10 mouse cellular contexts compared by ENCODE assay signal in the genomic region with DNA sequence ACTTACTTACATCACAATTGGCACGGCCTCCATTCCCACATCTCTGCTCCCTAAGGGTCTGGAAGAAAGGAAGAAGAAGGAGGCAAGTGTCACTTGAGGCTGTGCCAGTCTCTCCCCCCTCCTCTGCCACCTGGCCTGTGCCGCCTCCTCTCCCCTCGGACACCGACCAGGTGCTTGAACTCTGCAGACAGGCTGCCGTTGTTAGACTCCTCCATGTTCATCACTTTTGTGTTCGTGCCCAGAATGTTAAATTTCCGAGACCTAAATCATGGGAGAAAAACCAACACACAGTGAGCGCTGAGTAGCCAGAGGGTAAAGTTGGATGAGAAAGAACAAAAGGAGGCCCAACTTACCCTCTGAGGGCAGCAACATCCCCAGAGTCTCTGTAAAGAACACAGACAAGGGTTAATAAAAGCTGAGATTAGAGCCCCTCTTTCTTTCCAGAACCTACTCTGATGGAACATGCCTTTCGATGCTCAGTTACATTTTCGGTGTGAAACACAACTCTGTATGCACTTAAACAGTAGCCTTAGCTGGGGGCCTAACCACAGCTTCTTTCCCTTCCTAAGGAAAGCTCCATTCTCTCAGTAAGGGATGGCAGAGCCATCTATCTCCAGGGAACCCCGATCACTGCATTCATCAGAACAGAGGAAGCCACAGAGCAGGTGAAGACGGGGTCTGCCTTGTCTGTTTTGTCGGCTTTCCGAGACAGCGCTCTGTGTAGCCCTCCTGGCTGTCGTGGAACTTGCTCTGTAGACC. TPM values are rescaled to one million over a fixed set of nuclear protein-coding genes. Genes with fewer than 3 reads are reported as not detected.
DNase-seq lines count a peak whose midpoint lies in the region; ATAC-seq lines count a peak whose summit lies in the region.
"Had no signal": no experiment of that assay in that cellular context is flagged by ENCODE, and none has a peak within 500 bp of the region (broad histone marks: within the 10 kb centered on the region; RNA-seq: fewer than 3 reads in every experiment).

No protein-coding gene starts in this region.

- no peak overlapping the region for H3K4me3 ChIP-seq in midbrain, embryonic 10.5 days
- no peak overlapping the region for H3K4me3 ChIP-seq in midbrain, embryonic 16.5 days (ENCODE audit: low read depth, low read length)
- no peak overlapping the region for H3K4me3 ChIP-seq in embryonic facial prominence, embryonic 15.5 days (replicated peaks)
- no peak overlapping the region for H3K4me3 ChIP-seq in hindbrain, embryonic 12.5 days
- H3K4me3 ChIP-seq in neural tube, embryonic 13.5 days = no peak overlapping the region
- H3K4me3 ChIP-seq: embryonic facial prominence, embryonic 13.5 days had no signal

- H3K9me3 ChIP-seq in midbrain, embryonic 10.5 days (replicated peaks) = peaks cover 8% of the 10 kb centered on the region
- H3K9me3 ChIP-seq in midbrain, embryonic 16.5 days (replicated peaks; ENCODE audit: control insufficient read depth, low read length, poor library complexity, severe bottlenecking) = peaks cover 5% of the 10 kb centered on the region; the same call in 1 of the 2 replicates
- no peaks in the 10 kb centered on the region for H3K9me3 ChIP-seq in embryonic facial prominence, embryonic 15.5 days (replicated peaks)
- H3K9me3 ChIP-seq in hindbrain, embryonic 12.5 days (replicated peaks) = no peaks in the 10 kb centered on the region
- H3K9me3 ChIP-seq in neural tube, embryonic 13.5 days = no peaks in the 10 kb centered on the region
- H3K9me3 ChIP-seq: embryonic facial prominence, embryonic 13.5 days had no signal

- no peak overlapping the region for H3K9ac ChIP-seq in midbrain, embryonic 16.5 days (ENCODE audit: low read depth, low read length)
- no peak overlapping the region for H3K9ac ChIP-seq in embryonic facial prominence, embryonic 15.5 days
- no peak overlapping the region for H3K9ac ChIP-seq in hindbrain, embryonic 12.5 days
- H3K9ac ChIP-seq in neural tube, embryonic 13.5 days = no peak overlapping the region
- H3K9ac ChIP-seq: embryonic facial prominence, embryonic 13.5 days; liver, embryonic 14.5 days had no signal

- peaks cover 16% of the 10 kb centered on the region for H3K4me1 ChIP-seq in midbrain, embryonic 10.5 days
- no peaks in the 10 kb centered on the region; the same call in 1 of the 2 replicates for H3K4me1 ChIP-seq in midbrain, embryonic 16.5 days (ENCODE audit: control insufficient read depth, insufficient read depth, low read length)
- peaks cover 9% of the 10 kb centered on the region; the same call in 1 of the 2 replicates for H3K4me1 ChIP-seq in embryonic facial prominence, embryonic 15.5 days
- peaks cover 10% of the 10 kb centered on the region for H3K4me1 ChIP-seq in hindbrain, embryonic 12.5 days
- peaks cover 17% of the 10 kb centered on the region for H3K4me1 ChIP-seq in neural tube, embryonic 13.5 days (replicated peaks)

- 71% methylated on average over 16 of the region's 16 CpGs for WGBS in midbrain, embryonic 10.5 days
- 48% methylated on average over 16 of the region's 16 CpGs for WGBS in midbrain, embryonic 16.5 days
- 67% methylated on average over 16 of the region's 16 CpGs for WGBS in embryonic facial prominence, embryonic 15.5 days
- WGBS in hindbrain, embryonic 12.5 days = 61% methylated on average over 16 of the region's 16 CpGs
- WGBS in neural tube, embryonic 13.5 days = 38% methylated on average over 16 of the region's 16 CpGs

- peaks cover 24% of the 10 kb centered on the region for H3K36me3 ChIP-seq in midbrain, embryonic 10.5 days
- H3K36me3 ChIP-seq in midbrain, embryonic 16.5 days (ENCODE audit: control insufficient read depth, insufficient read depth, low read length) = peaks cover 17% of the 10 kb centered on the region
- H3K36me3 ChIP-seq in embryonic facial prominence, embryonic 15.5 days = peaks cover 73% of the 10 kb centered on the region
- H3K36me3 ChIP-seq in hindbrain, embryonic 12.5 days = peaks cover 36% of the 10 kb centered on the region
- H3K36me3 ChIP-seq in neural tube, embryonic 13.5 days = peaks cover 77% of the 10 kb centered on the region

- DNase-seq in midbrain, embryonic 10.5 days (ENCODE audit: low spot score) = no peak
- DNase-seq in layer of hippocampus, postnatal 14 days (ENCODE audit: low spot score in 2 of 2) = no peak
- no peak for DNase-seq in adrenal gland, postnatal 10 days
- DNase-seq: heart, postnatal 14 days had no signal

- no peak for ATAC-seq in midbrain, embryonic 16.5 days
- ATAC-seq in embryonic facial prominence, embryonic 15.5 days (ENCODE audit: insufficient number of reproducible peaks, low FRiP score, low TSS enrichment, low read depth) = no peak
- no peak for ATAC-seq in hindbrain, embryonic 12.5 days (ENCODE audit: low FRiP score)
- ATAC-seq in neural tube, embryonic 13.5 days (ENCODE audit: low read depth) = peak; percentile 56; the same call in 1 of the 2 replicates

- peak overlapping the region; percentile 14; the same call in 1 of the 2 replicates for H3K27ac ChIP-seq in midbrain, embryonic 10.5 days (replicated peaks)
- H3K27ac ChIP-seq in midbrain, embryonic 16.5 days (ENCODE audit: low read length) = no peak overlapping the region
- peak overlapping the region; percentile 58 for H3K27ac ChIP-seq in embryonic facial prominence, embryonic 15.5 days (replicated peaks)
- H3K27ac ChIP-seq in hindbrain, embryonic 12.5 days = peak overlapping the region; percentile 37; the same call in 1 of the 2 replicates
- peak overlapping the region; percentile 64 for H3K27ac ChIP-seq in neural tube, embryonic 13.5 days (replicated peaks)
- H3K27ac ChIP-seq: embryonic facial prominence, embryonic 13.5 days; liver, embryonic 14.5 days had no signal

- no peak overlapping the region for H3K4me2 ChIP-seq in midbrain, embryonic 16.5 days (ENCODE audit: low read length)
- no peak overlapping the region for H3K4me2 ChIP-seq in embryonic facial prominence, embryonic 15.5 days (replicated peaks)
- no peak overlapping the region for H3K4me2 ChIP-seq in hindbrain, embryonic 12.5 days (replicated peaks)
- H3K4me2 ChIP-seq in neural tube, embryonic 13.5 days = no peak overlapping the region
- H3K4me2 ChIP-seq: embryonic facial prominence, embryonic 13.5 days had no signal

- no peaks in the 10 kb centered on the region for H3K27me3 ChIP-seq in midbrain, embryonic 10.5 days (ENCODE audit: low read depth, poor library complexity, severe bottlenecking)
- no peaks in the 10 kb centered on the region for H3K27me3 ChIP-seq in midbrain, embryonic 16.5 days (ENCODE audit: control insufficient read depth, insufficient read depth, low read depth, low read length)
- no peaks in the 10 kb centered on the region for H3K27me3 ChIP-seq in embryonic facial prominence, embryonic 15.5 days
- H3K27me3 ChIP-seq in hindbrain, embryonic 12.5 days = no peaks in the 10 kb centered on the region
- no peaks in the 10 kb centered on the region for H3K27me3 ChIP-seq in neural tube, embryonic 13.5 days
- H3K27me3 ChIP-seq: embryonic facial prominence, embryonic 13.5 days had no signal

RNA-seq across cellular contexts. Expression of a gene that starts 39.5 kb away (rescaled TPM):
- 1.7 TPM in 2 replicates for polyA plus RNA-seq in midbrain, embryonic 10.5 days (2016; fragmentation: Nextera tagmentation; extraction: Ambion mirVana)
- polyA plus RNA-seq in midbrain, embryonic 16.5 days (2015; fragmentation: Nextera tagmentation; extraction: Ambion mirVana) = 2.1 and 3.2 TPM in 2 replicates
- 9.7 and 10.4 TPM in 2 replicates for polyA plus RNA-seq in embryonic facial prominence, embryonic 15.5 days (2015; fragmentation: Nextera tagmentation; extraction: Ambion mirVana)
- polyA plus RNA-seq in hindbrain, embryonic 12.5 days (2016; fragmentation: Nextera tagmentation; extraction: Ambion mirVana) = 1.4 and 2.8 TPM in 2 replicates
- 1.6 and 1.9 TPM in 2 replicates for polyA plus RNA-seq in neural tube, embryonic 13.5 days (2015; fragmentation: Nextera tagmentation; extraction: Ambion mirVana)
- total RNA-seq in layer of hippocampus, postnatal 14 days (2021) = 1 to 10 TPM; 4.4 to 5.1 TPM
- 10 to 100 TPM; 37.1 to 52.7 TPM for total RNA-seq in adrenal gland, postnatal 10 days (2021)

RNA-seq across cellular contexts. Expression of a gene that starts 40.7 kb away (rescaled TPM):
- 16.9 and 20.4 TPM in 2 replicates for polyA plus RNA-seq in midbrain, embryonic 10.5 days (2016; fragmentation: Nextera tagmentation; extraction: Ambion mirVana)
- polyA plus RNA-seq in midbrain, embryonic 16.5 days (2015; fragmentation: Nextera tagmentation; extraction: Ambion mirVana) = 37.3 and 39.0 TPM in 2 replicates
- polyA plus RNA-seq in embryonic facial prominence, embryonic 15.5 days (2015; fragmentation: Nextera tagmentation; extraction: Ambion mirVana) = 75.6 and 79.3 TPM in 2 replicates
- 41.4 and 47.4 TPM in 2 replicates for polyA plus RNA-seq in hindbrain, embryonic 12.5 days (2016; fragmentation: Nextera tagmentation; extraction: Ambion mirVana)
- 72.3 and 82.3 TPM in 2 replicates for polyA plus RNA-seq in neural tube, embryonic 13.5 days (2015; fragmentation: Nextera tagmentation; extraction: Ambion mirVana)
- total RNA-seq in layer of hippocampus, postnatal 14 days (2021) = 10 to 100 TPM; 34.9 to 36.4 TPM
- 10 to 100 TPM; 68.2 to 75.6 TPM for total RNA-seq in adrenal gland, postnatal 10 days (2021)

RNA-seq across cellular contexts. Expression of a gene that starts 48.1 kb away (rescaled TPM):
- polyA plus RNA-seq in midbrain, embryonic 10.5 days (2016; fragmentation: Nextera tagmentation; extraction: Ambion mirVana) = 15.0 and 15.9 TPM in 2 replicates
- 17.5 and 22.9 TPM in 2 replicates for polyA plus RNA-seq in midbrain, embryonic 16.5 days (2015; fragmentation: Nextera tagmentation; extraction: Ambion mirVana)
- 24.9 and 25.3 TPM in 2 replicates for polyA plus RNA-seq in embryonic facial prominence, embryonic 15.5 days (2015; fragmentation: Nextera tagmentation; extraction: Ambion mirVana)
- polyA plus RNA-seq in hindbrain, embryonic 12.5 days (2016; fragmentation: Nextera tagmentation; extraction: Ambion mirVana) = 17.3 and 20.5 TPM in 2 replicates
- 17.2 TPM in 2 replicates for polyA plus RNA-seq in neural tube, embryonic 13.5 days (2015; fragmentation: Nextera tagmentation; extraction: Ambion mirVana)
- total RNA-seq in layer of hippocampus, postnatal 14 days (2021) = 10 to 100 TPM; 12.5 to 16.2 TPM
- total RNA-seq in adrenal gland, postnatal 10 days (2021) = 10 to 100 TPM; 60.7 to 72.7 TPM
